Mouse (Mus musculus) layer of hippocampus, postnatal 10 days (tissue): Measurements from ENCODE around the gene Twnk. TPM values are rescaled to one million over a fixed set of nuclear protein-coding genes. Genes with fewer than 3 reads are reported as not detected.
A peak's percentile ranks its signal among the peaks of the same experiment; 100 is the strongest.
"Not testable (repeated sequence)": the region's sequence is repeated elsewhere in the genome, so short reads cannot be mapped to it uniquely, and the experiment has no call there.

Source experiments
- DNase-seq, 2 experiments: peaks; one replicate each; pipeline ENCODE4 v3.0.0; 2021; ENCODE audit warnings: low spot score in 2 of 2
- total RNA-seq, 2 experiments: library from RNA; stranded (reverse); gene quantifications; 2 replicates each; pipeline ENCODE4 v1.2.3; 2021

Gene Twnk
- total RNA-seq, 2 experiments from 2014 or later = 14.1 to 15.1 TPM

GRCm38 (mm10) chr19:45023993-45024392, 18.5 kb downstream of the Twnk start:
- no peak for DNase-seq

GRCm38 (mm10) chr19:45024775-45025174, 19.3 kb downstream of the Twnk start:
- no peak for DNase-seq

GRCm38 (mm10) chr19:45025937-45026568, 20.6 kb downstream of the Twnk start:
- no peak for DNase-seq

- no peak for DNase-seq
Measured at GRCm38 (mm10) chr19:45026958-45027670, 21.7 kb downstream of the Twnk start.

- DNase-seq = no peak
Measured at GRCm38 (mm10) chr19:45027848-45028247, 22.4 kb downstream of the Twnk start.

GRCm38 (mm10) chr19:45028746-45029145, 23.3 kb downstream of the Twnk start:
- no peak for DNase-seq

- DNase-seq = no peak
Measured at GRCm38 (mm10) chr19:45029571-45029970, 24.1 kb downstream of the Twnk start.

GRCm38 (mm10) chr19:45030111-45030510, 24.6 kb downstream of the Twnk start:
- DNase-seq = peak; percentile 65 to 71

GRCm38 (mm10) chr19:45030746-45031693, 25.6 kb downstream of the Twnk start:
- peak; percentile 75 to 81 for DNase-seq

- DNase-seq = peak; percentile 83 to 85
Measured at GRCm38 (mm10) chr19:45031780-45032179, 26.3 kb downstream of the Twnk start.

- DNase-seq = no peak
Measured at GRCm38 (mm10) chr19:45032570-45033332, 27.3 kb downstream of the Twnk start.

GRCm38 (mm10) chr19:45036867-45037266, 31.4 kb downstream of the Twnk start:
- peak; percentile 60 to 64 for DNase-seq

GRCm38 (mm10) chr19:45038198-45038597, 32.7 kb downstream of the Twnk start:
- DNase-seq = not testable (repeated sequence)

- DNase-seq = no peak
Measured at GRCm38 (mm10) chr19:45040214-45040613, 34.8 kb downstream of the Twnk start.

- no peak for DNase-seq
Measured at GRCm38 (mm10) chr19:45044389-45044927, 39.0 kb downstream of the Twnk start.

- DNase-seq = no peak
Measured at GRCm38 (mm10) chr19:45045236-45045635, 39.8 kb downstream of the Twnk start.

- DNase-seq = no peak
Measured at GRCm38 (mm10) chr19:45045651-45046050, 40.2 kb downstream of the Twnk start, which contains the start of gene Pdzd7. Gene Pdzd7, minus strand, starts transcription at chr19:45045717.

GRCm38 (mm10) chr19:45046523-45047321, 41.3 kb downstream of the Twnk start:
- peak; percentile 72 to 79 for DNase-seq

- peak; percentile 95 to 96 for DNase-seq
Measured at GRCm38 (mm10) chr19:45047417-45047934, 42.0 kb downstream of the Twnk start, which contains the start of gene Sfxn3. Gene Sfxn3, plus strand, starts transcription at chr19:45047503.
